Mouse (Mus musculus) liver, embryonic 14.5 days (tissue): ENCODE data around the gene Slc38a2. TPM values are rescaled to one million over a fixed set of nuclear protein-coding genes. Genes with fewer than 3 reads are reported as not detected.

Experiments
- ATAC-seq: fragments of 200-750 bp; cut with Nextera tagmentation; 2 replicates; pipeline ENCODE4 v1.8.0; 2017; ENCODE audit warnings: moderate number of reproducible peaks, mild to moderate bottlenecking, moderate library complexity; ENCODE audit not compliant: insufficient read depth
- DNase-seq, 3 experiments: peaks; one replicate each; pipeline ENCODE4 v3.0.0-alpha.2; 2012 to 2013; ENCODE audit warnings: low read depth in 3 of 3, low spot score in 3 of 3
- H3K27ac ChIP-seq: fragments of 300-500 bp; sonication (generic); 2 replicates; pipeline ENCODE4 v1.5.1; 2014; ENCODE audit warnings: moderate library complexity, mild to moderate bottlenecking, control low read depth, inconsistent platforms
- H3K27me3 ChIP-seq: fragments of 300-500 bp; sonication (generic); 2 replicates; pipeline ENCODE4 v1.6.1; 2014; ENCODE audit warnings: mild to moderate bottlenecking, low read length, moderate library complexity; ENCODE audit not compliant: control insufficient read depth, insufficient read depth
- H3K36me3 ChIP-seq: fragments of 300-500 bp; sonication (generic); replicated peaks from 2 replicates; pipeline ENCODE4 v1.6.1; 2014; ENCODE audit warnings: low read depth; ENCODE audit not compliant: control insufficient read depth, insufficient read depth
- H3K4me1 ChIP-seq, 2 experiments: fragments of 200-500 bp in 1 of 2; fragments of 300-500 bp in 1 of 2; sonication (generic) in 1 of 2; replicated peaks; 2 replicates each; pipeline ENCODE4 v1.6.1; 2012 to 2014; ENCODE audit warnings: antibody characterized with exemption in 1 of 2, inconsistent platforms in 1 of 2, low read length in 1 of 2; ENCODE audit not compliant: control insufficient read depth in 2 of 2, insufficient read depth in 2 of 2
- H3K4me2 ChIP-seq: fragments of 300-500 bp; sonication (generic); 2 replicates; pipeline ENCODE4 v1.6.1; 2014; ENCODE audit warnings: low read depth, mild to moderate bottlenecking, control low read depth, moderate library complexity
- H3K4me3 ChIP-seq, 2 experiments: fragments of 200-500 bp in 1 of 2; fragments of 300-500 bp in 1 of 2; sonication (generic) in 1 of 2; 2 replicates each; pipeline ENCODE4 v1.5.1; 2012 to 2014; ENCODE audit warnings: low read depth in 2 of 2, low read length in 2 of 2, mild to moderate bottlenecking in 2 of 2, control low read depth in 1 of 2, inconsistent platforms in 1 of 2, moderate library complexity in 1 of 2; ENCODE audit not compliant: insufficient read depth in 1 of 2
- H3K9ac ChIP-seq: fragments of 300-500 bp; sonication (generic); replicated peaks from 2 replicates; pipeline ENCODE4 v1.6.1; 2014; ENCODE audit warnings: mild to moderate bottlenecking, control low read depth, moderate library complexity
- H3K9me3 ChIP-seq: fragments of 300-500 bp; sonication (generic); 2 replicates; pipeline ENCODE4 v1.6.1; 2016; ENCODE audit warnings: low read length, mixed read lengths; ENCODE audit not compliant: control insufficient read depth
- CTCF ChIP-seq: IDR thresholded peaks from 2 replicates; pipeline ENCODE4 v1.5.1; 2016; ENCODE audit warnings: antibody characterized with exemption, low read depth, control low read depth
- EP300 ChIP-seq: IDR thresholded peaks from 2 replicates; pipeline ENCODE4 v1.6.1; 2016; ENCODE audit warnings: antibody characterized with exemption, low read depth
- WGBS: fragments of 180-500 bp; shearing (Covaris S2); extraction: QIAGEN DNeasy Blood & Tissue Kit; methylation state at CpG from one replicate; pipeline ENCODE4 v1.1.7; 2014; ENCODE audit not compliant: insufficient replicate concordance; 5-methylcytosine and 5-hydroxymethylcytosine counted together
- polyA plus RNA-seq, 2 experiments: library from polyadenylated mRNA; depleted of rRNA in 1 of 2; stranded (reverse) in 1 of 2; unstranded in 1 of 2; fragments of >200 nt; fragmentation: Nextera tagmentation in 1 of 2; extraction: Ambion mirVana in 1 of 2; gene quantifications; 2 replicates each; pipeline versions ENCODE4 v1.2.1 to v1.2.3; 2012 to 2014

Slc38a2 gene
- polyA plus RNA-seq, 2 experiments: 19.9 to 28.8 TPM

GRCm38 (mm10) chr15:96730416-96730815 lies 30.9 kb upstream of the Slc38a2 start:
- ATAC-seq (no peak), DNase-seq (no peak)
- TF ChIP-seq CTCF (no peak), EP300 (no peak)
- Histone ChIP-seq H3K9ac (no peak overlapping the region), H3K4me2 (no peak overlapping the region), H3K9me3 (no peaks in the 10 kb centered on the region), H3K4me3 (no peak overlapping the region), H3K4me1 (peaks cover 3 to 13% of the 10 kb centered on the region in 2 experiments; a peak in 2 of 4 replicates), H3K27ac (no peak overlapping the region), H3K27me3 (no peaks in the 10 kb centered on the region), H3K36me3 (no peaks in the 10 kb centered on the region)
- WGBS: 77% methylated on average over 9 of the region's 9 CpGs

GRCm38 (mm10) chr15:96729785-96730184 lies 30.3 kb upstream of the Slc38a2 start:
- no peak for ATAC-seq
- no peaks in the 10 kb centered on the region for H3K9me3 ChIP-seq
- no peak for DNase-seq
- no peak overlapping the region for H3K27ac ChIP-seq
- H3K4me3 ChIP-seq: no peak overlapping the region
- H3K36me3 ChIP-seq: no peaks in the 10 kb centered on the region
- peaks cover 3 to 12% of the 10 kb centered on the region in 2 experiments; a peak in 2 of 4 replicates for H3K4me1 ChIP-seq
- WGBS: 60% methylated on average over 9 of the region's 9 CpGs
- H3K9ac ChIP-seq: no peak overlapping the region
- TF ChIP-seq EP300 (no peak), CTCF (no peak)
- H3K27me3 ChIP-seq: no peaks in the 10 kb centered on the region
- no peak overlapping the region for H3K4me2 ChIP-seq

GRCm38 (mm10) chr15:96728993-96729392 lies 29.5 kb upstream of the Slc38a2 start:
- TF ChIP-seq CTCF (no peak), EP300 (no peak)
- 11% methylated on average over 10 of the region's 10 CpGs for WGBS
- peaks cover 3 to 12% of the 10 kb centered on the region in 2 experiments; a peak in 2 of 4 replicates for H3K4me1 ChIP-seq
- ATAC-seq (peak; percentile 69; the same call in 1 of the 2 replicates), DNase-seq (no peak)
- H3K36me3 ChIP-seq: no peaks in the 10 kb centered on the region
- no peak overlapping the region for H3K27ac ChIP-seq
- H3K27me3 ChIP-seq: no peaks in the 10 kb centered on the region
- no peak overlapping the region for H3K9ac ChIP-seq
- H3K9me3 ChIP-seq: no peaks in the 10 kb centered on the region
- peak overlapping the region; percentile 2; the same call in 1 of the 2 replicates for H3K4me2 ChIP-seq
- H3K4me3 ChIP-seq: no peak overlapping the region

GRCm38 (mm10) chr15:96728346-96728745 lies 28.8 kb upstream of the Slc38a2 start:
- no peak for ATAC-seq
- H3K9me3 ChIP-seq: no peaks in the 10 kb centered on the region
- no peak overlapping the region for H3K27ac ChIP-seq
- no peaks in the 10 kb centered on the region for H3K36me3 ChIP-seq
- no peak overlapping the region for H3K9ac ChIP-seq
- TF ChIP-seq CTCF: no peak
- no peak for TF ChIP-seq EP300
- no peak overlapping the region for H3K4me2 ChIP-seq
- H3K4me1 ChIP-seq: peaks cover 3 to 12% of the 10 kb centered on the region in 2 experiments; a peak in 2 of 4 replicates
- no peaks in the 10 kb centered on the region for H3K27me3 ChIP-seq
- no peak for DNase-seq
- no peak overlapping the region for H3K4me3 ChIP-seq
- 33% methylated on average over 4 of the region's 4 CpGs for WGBS

- no peak overlapping the region for H3K27ac ChIP-seq
- no peak overlapping the region for H3K9ac ChIP-seq
- H3K27me3 ChIP-seq: no peaks in the 10 kb centered on the region
- H3K9me3 ChIP-seq: no peaks in the 10 kb centered on the region
- DNase-seq: no peak
- ATAC-seq: no peak
- no peaks in the 10 kb centered on the region for H3K36me3 ChIP-seq
- no peak overlapping the region for H3K4me3 ChIP-seq
- peaks cover 3 to 18% of the 10 kb centered on the region in 2 experiments; a peak in 2 of 4 replicates for H3K4me1 ChIP-seq
- TF ChIP-seq EP300 (no peak), CTCF (no peak)
- no peak overlapping the region for H3K4me2 ChIP-seq
These were observed 25.0 kb upstream of the Slc38a2 start for GRCm38 (mm10) chr15:96724506-96724905.

GRCm38 (mm10) chr15:96722228-96722627 lies 22.7 kb upstream of the Slc38a2 start:
- Histone ChIP-seq H3K27me3 (no peaks in the 10 kb centered on the region), H3K9ac (no peak overlapping the region), H3K4me1 (peaks cover 0 to 7% of the 10 kb centered on the region in 2 experiments; a peak in 2 of 4 replicates), H3K4me3 (no peak overlapping the region), H3K4me2 (no peak overlapping the region), H3K27ac (no peak overlapping the region), H3K36me3 (no peaks in the 10 kb centered on the region), H3K9me3 (no peaks in the 10 kb centered on the region)
- WGBS: 69% methylated on average over 7 of the region's 7 CpGs
- no peak for TF ChIP-seq CTCF
- no peak for TF ChIP-seq EP300
- DNase-seq: no peak
- ATAC-seq: no peak
